In genomic region chr19:57140874-57141273, GRCm38 (mm10) we compare ENCODE assay signal across 25 mouse cellular contexts.
DNase-seq lines count a peak whose midpoint lies in the region; ATAC-seq and TF ChIP-seq lines count a peak whose summit lies in the region.
"Had no signal": no experiment of that assay in that cellular context is flagged by ENCODE, and none has a peak within 500 bp of the region (broad histone marks: within the 10 kb centered on the region; RNA-seq: fewer than 3 reads in every experiment).

No protein-coding gene starts in this region.

- no peaks in the 10 kb centered on the region for H3K27me3 ChIP-seq in cerebellum, adult 2 months (ENCODE audit: control insufficient read depth, insufficient read depth, low read length)
- no peaks in the 10 kb centered on the region for H3K27me3 ChIP-seq in heart, adult 2 months (ENCODE audit: control insufficient read depth, insufficient read depth, low read length)
- no peaks in the 10 kb centered on the region for H3K27me3 ChIP-seq in heart, embryonic 16.5 days (ENCODE audit: control insufficient read depth, insufficient read depth, low read length)
- H3K27me3 ChIP-seq: embryonic facial prominence, embryonic 13.5 days; forebrain, embryonic 12.5 days; forebrain, embryonic 15.5 days; heart, embryonic 15.5 days; hindbrain, embryonic 12.5 days; hindbrain, embryonic 15.5 days had no signal

- peaks cover 5% of the 10 kb centered on the region; the same call in 1 of the 2 replicates for H3K79me2 ChIP-seq in heart, adult 2 months (replicated peaks; ENCODE audit: control insufficient read depth, insufficient read depth, low read length)

- H3K27ac ChIP-seq in cerebellum, adult 2 months (ENCODE audit: insufficient read depth, low read length), result no peak overlapping the region
- peak overlapping the region; percentile 87 for H3K27ac ChIP-seq in heart, adult 2 months
- H3K27ac ChIP-seq in heart, embryonic 16.5 days (ENCODE audit: low read length), result no peak overlapping the region
- H3K27ac ChIP-seq: embryonic facial prominence, embryonic 10.5 days; embryonic facial prominence, embryonic 13.5 days; forebrain, embryonic 12.5 days; forebrain, embryonic 15.5 days; heart, embryonic 15.5 days; hindbrain, embryonic 12.5 days; hindbrain, embryonic 15.5 days had no signal

- ATAC-seq in heart, embryonic 16.5 days (replicated peaks; ENCODE audit: extremely low read depth, insufficient read depth, low FRiP score), result no peak
- ATAC-seq: activated CD4-positive, CD25-positive, alpha-beta regulatory T cell, adult 4 months; forebrain, embryonic 15.5 days; intestine, postnatal 0 days had no signal

- no peak overlapping the region for H3K4me3 ChIP-seq in cerebellum, adult 2 months (replicated peaks; ENCODE audit: insufficient read depth, low read depth, low read length)
- H3K4me3 ChIP-seq in heart, adult 2 months, result no peak overlapping the region
- no peak overlapping the region for H3K4me3 ChIP-seq in heart, embryonic 16.5 days (ENCODE audit: low read length)
- H3K4me3 ChIP-seq: embryonic facial prominence, embryonic 10.5 days; embryonic facial prominence, embryonic 13.5 days; erythroblast, embryonic 14.5 days; forebrain, embryonic 12.5 days; forebrain, embryonic 15.5 days; heart, embryonic 15.5 days; hindbrain, embryonic 12.5 days; hindbrain, embryonic 15.5 days had no signal

- no peak for TF ChIP-seq CTCF in cerebellum, adult 2 months (IDR thresholded peaks at IDR 0.05; ENCODE audit: borderline replicate concordance, insufficient read depth, low read depth, low read length)
- TF ChIP-seq CTCF in heart, adult 2 months (IDR thresholded peaks at IDR 0.05), result no peak

- H3K4me1 ChIP-seq in cerebellum, adult 2 months (ENCODE audit: control insufficient read depth, insufficient read depth, low read length), result peaks cover 27% of the 10 kb centered on the region
- peaks cover 12% of the 10 kb centered on the region for H3K4me1 ChIP-seq in heart, adult 2 months (ENCODE audit: control insufficient read depth, insufficient read depth, low read length)
- H3K4me1 ChIP-seq in heart, embryonic 16.5 days (ENCODE audit: control insufficient read depth, insufficient read depth, low read length), result no peaks in the 10 kb centered on the region; the same call in 1 of the 2 replicates

- TF ChIP-seq POLR2A in cerebellum, adult 2 months (IDR thresholded peaks at IDR 0.05; ENCODE audit: borderline replicate concordance, insufficient read depth, low read length), result no peak
- TF ChIP-seq POLR2A in heart, adult 2 months (IDR thresholded peaks at IDR 0.05; ENCODE audit: insufficient read depth, low read depth, low read length), result no peak

- H3K36me3 ChIP-seq in heart, adult 2 months (ENCODE audit: control insufficient read depth, insufficient read depth, low read length), result peaks cover 24% of the 10 kb centered on the region
- H3K36me3 ChIP-seq in heart, embryonic 16.5 days (ENCODE audit: control insufficient read depth, insufficient read depth), result peaks cover 7% of the 10 kb centered on the region
- H3K36me3 ChIP-seq: embryonic facial prominence, embryonic 10.5 days; embryonic facial prominence, embryonic 13.5 days; forebrain, embryonic 12.5 days; forebrain, embryonic 15.5 days; hindbrain, embryonic 12.5 days; hindbrain, embryonic 15.5 days had no signal

- 8% methylated on average over 1 of the region's 1 CpGs for WGBS in cerebellum, adult 2 months
- 22% methylated on average over 1 of the region's 1 CpGs for WGBS in heart, adult 2 months
- WGBS in heart, embryonic 16.5 days, result 56% methylated on average over 1 of the region's 1 CpGs

- no peak overlapping the region; the same call in 1 of the 2 replicates for H3K9ac ChIP-seq in heart, adult 2 months (ENCODE audit: low read depth, low read length)
- 0 out of 2 replicates have a peak overlapping the region, but pooled peaks have one; percentile 9 for H3K9ac ChIP-seq in heart, embryonic 16.5 days (ENCODE audit: low read length)
- H3K9ac ChIP-seq: embryonic facial prominence, embryonic 13.5 days; forebrain, embryonic 12.5 days; forebrain, embryonic 15.5 days; heart, embryonic 15.5 days; hindbrain, embryonic 12.5 days; hindbrain, embryonic 15.5 days had no signal

- H3K9me3 ChIP-seq in heart, embryonic 16.5 days (replicated peaks; ENCODE audit: control insufficient read depth, low read length), result no peaks in the 10 kb centered on the region
- H3K9me3 ChIP-seq: embryonic facial prominence, embryonic 10.5 days; forebrain, embryonic 12.5 days; forebrain, embryonic 15.5 days; heart, embryonic 15.5 days; hindbrain, embryonic 12.5 days; hindbrain, embryonic 15.5 days had no signal

- no peak overlapping the region for H3K4me2 ChIP-seq in heart, embryonic 16.5 days (ENCODE audit: low read depth, low read length)
- H3K4me2 ChIP-seq: embryonic facial prominence, embryonic 13.5 days; forebrain, embryonic 12.5 days; forebrain, embryonic 15.5 days; heart, embryonic 11.5 days; heart, embryonic 15.5 days; hindbrain, embryonic 12.5 days; hindbrain, embryonic 15.5 days had no signal

- DNase-seq in cerebellum, adult 2 months, result peak; percentile 20 to 55
- DNase-seq in cerebellum, adult 8-10 months, result no peak
- no peak for DNase-seq in heart, adult 2 months
- no peak for DNase-seq in heart, adult 18-20 months
- DNase-seq in heart, adult 9 months (ENCODE audit: low spot score in 2 of 2), result no peak
- DNase-seq: adrenal gland, adult 8-10 months; adrenal gland, postnatal 25 days; cerebellum, adult 18-20 months; cerebellum, postnatal 10 days; cerebellum, postnatal 36 days; embryo, embryonic 11 days; gastrocnemius, postnatal 14 days; kidney, adult 2 months had no signal

- intact Hi-C loops in heart, adult 2 months (cut with DNase I), result no loop called here

- no peak for TF ChIP-seq EP300 in heart, adult 2 months (IDR thresholded peaks at IDR 0.05; ENCODE audit: insufficient read depth, low read depth, low read length)

Comparison
In these comparisons a context has a peak if more than half of its experiments do, and no peak if none do; other contexts are left out.
1. DNase-seq: peak in cerebellum, adult 2 months (2 of 2); none in cerebellum, adult 8-10 months (single experiment), heart, adult 2 months (0 of 2), heart, adult 18-20 months (0 of 2) and heart, adult 9 months (0 of 2).